Mouse (Mus musculus): Measurements from ENCODE around the gene 1700014D04Rik. TPM values are rescaled to one million over a fixed set of nuclear protein-coding genes. Genes with fewer than 3 reads are reported as not detected.
"Not testable (repeated sequence)": the region's sequence is repeated elsewhere in the genome, so short reads cannot be mapped to it uniquely, and the experiment has no call there.

Gene 1700014D04Rik
- polyA plus RNA-seq, 1 experiment from 2014 or later: not detected

- no peak overlapping the region for H3K9ac ChIP-seq (ENCODE audit: low read length)
- no peaks in the 10 kb centered on the region for H3K36me3 ChIP-seq (ENCODE audit: control insufficient read depth, insufficient read depth, low read length)
- DNase-seq (ENCODE audit: low spot score) (no peak), ATAC-seq (replicated peaks; ENCODE audit: low FRiP score, low TSS enrichment, low read depth) (no peak)
- no peaks in the 10 kb centered on the region for H3K27me3 ChIP-seq (replicated peaks; ENCODE audit: control insufficient read depth, insufficient read depth, low read length)
- no peak overlapping the region for H3K4me3 ChIP-seq (ENCODE audit: low read depth, low read length)
- H3K4me1 ChIP-seq (replicated peaks; ENCODE audit: control insufficient read depth, insufficient read depth, low read length): no peaks in the 10 kb centered on the region
- WGBS: 54% methylated on average over 12 of the region's 12 CpGs
- no peak overlapping the region for H3K27ac ChIP-seq (ENCODE audit: low read depth)
- no peaks in the 10 kb centered on the region for H3K9me3 ChIP-seq (ENCODE audit: control insufficient read depth, low read length)
- no peak overlapping the region for H3K4me2 ChIP-seq (ENCODE audit: low read length)
These were observed 42.0 kb downstream of the 1700014D04Rik start for GRCm38 (mm10) chr13:59704562-59704961.

DNA sequence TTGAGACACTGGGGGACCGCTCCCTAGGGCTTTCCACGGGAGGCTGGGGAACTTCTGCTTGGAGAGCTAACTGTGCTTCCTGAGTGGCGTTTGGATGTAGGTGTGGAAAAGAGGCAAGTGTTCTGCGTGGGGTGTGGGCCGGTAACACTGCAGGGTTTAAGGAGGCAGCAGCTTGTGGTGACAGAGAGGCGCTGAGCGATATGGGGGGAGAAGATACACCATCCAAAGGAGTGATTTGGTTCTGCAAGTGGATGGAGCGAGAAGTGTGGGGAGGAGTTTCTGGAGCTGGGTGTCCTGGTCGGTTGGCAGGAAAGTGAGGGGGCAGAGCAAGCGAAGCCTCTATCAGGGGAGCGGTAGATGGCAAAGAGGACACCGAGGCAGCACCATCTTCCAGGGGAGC is 43.0 kb downstream of the 1700014D04Rik start:
- DNase-seq (ENCODE audit: low spot score) (no peak), ATAC-seq (replicated peaks; ENCODE audit: low FRiP score, low TSS enrichment, low read depth) (no peak)
- Histone ChIP-seq H3K4me2 (ENCODE audit: low read length) (no peak overlapping the region), H3K36me3 (ENCODE audit: control insufficient read depth, insufficient read depth, low read length) (no peaks in the 10 kb centered on the region), H3K4me3 (ENCODE audit: low read depth, low read length) (no peak overlapping the region), H3K9ac (ENCODE audit: low read length) (no peak overlapping the region), H3K9me3 (ENCODE audit: control insufficient read depth, low read length) (no peaks in the 10 kb centered on the region), H3K27me3 (replicated peaks; ENCODE audit: control insufficient read depth, insufficient read depth, low read length) (no peaks in the 10 kb centered on the region), H3K4me1 (replicated peaks; ENCODE audit: control insufficient read depth, insufficient read depth, low read length) (no peaks in the 10 kb centered on the region), H3K27ac (ENCODE audit: low read depth) (no peak overlapping the region)
- WGBS: 79% methylated on average over 12 of the region's 12 CpGs

DNA sequence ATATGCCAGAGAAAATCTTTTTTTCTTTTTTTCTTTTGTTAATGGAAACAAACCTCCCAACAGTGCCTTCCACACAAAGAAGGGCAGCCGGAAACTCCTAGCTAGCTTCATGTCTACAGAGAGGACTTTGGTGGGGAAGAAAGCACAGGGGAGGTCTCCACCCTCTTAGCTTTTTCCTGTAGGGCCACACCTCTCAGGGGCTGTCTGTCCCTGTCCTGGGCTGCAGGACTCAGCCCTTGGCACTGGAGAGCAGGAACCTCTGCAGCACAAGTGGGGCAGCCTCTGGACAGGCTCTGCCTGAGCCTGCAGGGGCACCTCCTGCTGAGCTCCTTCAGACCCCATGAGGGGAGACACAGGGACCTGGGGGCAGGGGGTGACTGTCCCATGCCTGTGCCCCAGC is 46.4 kb downstream of the 1700014D04Rik start:
- ATAC-seq (replicated peaks; ENCODE audit: low FRiP score, low TSS enrichment, low read depth); H3K9me3 ChIP-seq (ENCODE audit: control insufficient read depth, low read length); H3K4me1 ChIP-seq (replicated peaks; ENCODE audit: control insufficient read depth, insufficient read depth, low read length); H3K27ac ChIP-seq (ENCODE audit: low read depth); H3K27me3 ChIP-seq (replicated peaks; ENCODE audit: control insufficient read depth, insufficient read depth, low read length); H3K36me3 ChIP-seq (ENCODE audit: control insufficient read depth, insufficient read depth, low read length); DNase-seq (ENCODE audit: low spot score); H3K4me3 ChIP-seq (ENCODE audit: low read depth, low read length); H3K4me2 ChIP-seq (ENCODE audit: low read length); H3K9ac ChIP-seq (ENCODE audit: low read length): not testable (repeated sequence)
- 67% methylated on average over 1 of the region's 1 CpGs for WGBS

DNA sequence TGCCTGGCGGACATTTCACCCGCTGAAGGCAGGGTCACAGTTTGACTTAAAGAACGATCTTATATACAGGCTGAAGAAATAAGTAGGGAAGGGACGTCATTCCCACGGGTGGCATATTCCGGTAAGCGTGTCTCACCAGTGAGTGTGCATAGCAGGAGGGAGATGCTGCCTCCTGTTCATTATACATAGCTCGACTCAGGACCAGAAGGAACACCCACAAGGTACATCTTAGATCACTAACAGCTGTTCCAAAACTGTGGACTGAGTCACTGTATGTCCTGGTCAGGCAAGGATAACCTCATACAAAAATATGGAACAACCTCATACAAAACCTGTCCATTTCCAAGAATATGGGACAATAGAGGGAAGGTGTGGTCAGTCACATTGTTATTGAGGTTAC is 47.4 kb downstream of the 1700014D04Rik start:
- no peak overlapping the region for H3K27ac ChIP-seq (ENCODE audit: low read depth)
- H3K4me2 ChIP-seq (ENCODE audit: low read length): no peak overlapping the region
- H3K4me3 ChIP-seq (ENCODE audit: low read depth, low read length): no peak overlapping the region
- H3K4me1 ChIP-seq (replicated peaks; ENCODE audit: control insufficient read depth, insufficient read depth, low read length): no peaks in the 10 kb centered on the region
- ATAC-seq (replicated peaks; ENCODE audit: low FRiP score, low TSS enrichment, low read depth) (no peak), DNase-seq (ENCODE audit: low spot score) (no peak)
- 90% methylated on average over 8 of the region's 8 CpGs for WGBS
- no peaks in the 10 kb centered on the region for H3K36me3 ChIP-seq (ENCODE audit: control insufficient read depth, insufficient read depth, low read length)
- H3K27me3 ChIP-seq (replicated peaks; ENCODE audit: control insufficient read depth, insufficient read depth, low read length): no peaks in the 10 kb centered on the region
- H3K9ac ChIP-seq (ENCODE audit: low read length): no peak overlapping the region
- H3K9me3 ChIP-seq (ENCODE audit: control insufficient read depth, low read length): no peaks in the 10 kb centered on the region

- no peak for ATAC-seq (replicated peaks; ENCODE audit: low FRiP score, low TSS enrichment, low read depth)
- Histone ChIP-seq H3K4me3 (ENCODE audit: low read depth, low read length) (no peak overlapping the region), H3K27me3 (replicated peaks; ENCODE audit: control insufficient read depth, insufficient read depth, low read length) (no peaks in the 10 kb centered on the region), H3K27ac (ENCODE audit: low read depth) (no peak overlapping the region), H3K9me3 (ENCODE audit: control insufficient read depth, low read length) (no peaks in the 10 kb centered on the region), H3K36me3 (ENCODE audit: control insufficient read depth, insufficient read depth, low read length) (no peaks in the 10 kb centered on the region), H3K9ac (ENCODE audit: low read length) (no peak overlapping the region), H3K4me1 (replicated peaks; ENCODE audit: control insufficient read depth, insufficient read depth, low read length) (no peaks in the 10 kb centered on the region), H3K4me2 (ENCODE audit: low read length) (no peak overlapping the region)
- DNase-seq (ENCODE audit: low spot score): no peak
- WGBS: 87% methylated on average over 7 of the region's 7 CpGs
These were observed 50.8 kb downstream of the 1700014D04Rik start for GRCm38 (mm10) chr13:59695781-59696180.

GRCm38 (mm10) chr13:59694008-59694407 is 52.5 kb downstream of the 1700014D04Rik start, which contains the start of gene 4921517D22Rik:
4921517D22Rik (minus strand) TSS chr13:59694108.
- no peak within 1 kb of the TSS for H3K27ac ChIP-seq (ENCODE audit: low read depth)
- ATAC-seq (replicated peaks; ENCODE audit: low FRiP score, low TSS enrichment, low read depth) (no peak), DNase-seq (ENCODE audit: low spot score) (no peak)
- no peak within 1 kb of the TSS for H3K4me2 ChIP-seq (ENCODE audit: low read length)
- no peaks in the 10 kb centered on the region for H3K27me3 ChIP-seq (replicated peaks; ENCODE audit: control insufficient read depth, insufficient read depth, low read length)
- no peak within 1 kb of the TSS for H3K4me3 ChIP-seq (ENCODE audit: low read depth, low read length)
- H3K9ac ChIP-seq (ENCODE audit: low read length): no peak within 1 kb of the TSS
- H3K36me3 ChIP-seq (ENCODE audit: control insufficient read depth, insufficient read depth, low read length): no peaks in the 10 kb centered on the region
- WGBS: 91% methylated on average over 3 of the region's 3 CpGs
- no peaks in the 10 kb centered on the region for H3K4me1 ChIP-seq (replicated peaks; ENCODE audit: control insufficient read depth, insufficient read depth, low read length)
- H3K9me3 ChIP-seq (ENCODE audit: control insufficient read depth, low read length): no peaks in the 10 kb centered on the region

GRCm38 (mm10) chr13:59691478-59691877 is 55.1 kb downstream of the 1700014D04Rik start:
- H3K4me1 ChIP-seq (replicated peaks; ENCODE audit: control insufficient read depth, insufficient read depth, low read length): no peaks in the 10 kb centered on the region
- H3K27ac ChIP-seq (ENCODE audit: low read depth): no peak overlapping the region
- H3K9me3 ChIP-seq (ENCODE audit: control insufficient read depth, low read length): no peaks in the 10 kb centered on the region
- no peak for ATAC-seq (replicated peaks; ENCODE audit: low FRiP score, low TSS enrichment, low read depth)
- DNase-seq (ENCODE audit: low spot score): no peak
- no peaks in the 10 kb centered on the region for H3K36me3 ChIP-seq (ENCODE audit: control insufficient read depth, insufficient read depth, low read length)
- no peaks in the 10 kb centered on the region for H3K27me3 ChIP-seq (replicated peaks; ENCODE audit: control insufficient read depth, insufficient read depth, low read length)
- no peak overlapping the region for H3K4me3 ChIP-seq (ENCODE audit: low read depth, low read length)
- H3K9ac ChIP-seq (ENCODE audit: low read length): no peak overlapping the region
- WGBS: 79% methylated on average over 10 of the region's 10 CpGs
- no peak overlapping the region for H3K4me2 ChIP-seq (ENCODE audit: low read length)

Other genes with a start within 250 kb of the 1700014D04Rik start
- 22.5 and 26.7 TPM in 2 replicates for gene Agtpbp1, start 161.5 kb downstream of the 1700014D04Rik start, polyA plus RNA-seq (2014; fragmentation: Nextera tagmentation; extraction: Ambion mirVana)
- gene Naa35, start 161.5 kb downstream of the 1700014D04Rik start, polyA plus RNA-seq (2014; fragmentation: Nextera tagmentation; extraction: Ambion mirVana): 79.6 and 83.3 TPM in 2 replicates
- gene Golm1, start 70.9 kb downstream of the 1700014D04Rik start, polyA plus RNA-seq (2014; fragmentation: Nextera tagmentation; extraction: Ambion mirVana): 86.5 and 88.7 TPM in 2 replicates
- gene 4921517D22Rik, start 52.6 kb downstream of the 1700014D04Rik start, polyA plus RNA-seq (2014; fragmentation: Nextera tagmentation; extraction: Ambion mirVana): not detected in 2 replicates
- gene Spata31d1a, start 36.4 kb downstream of the 1700014D04Rik start, polyA plus RNA-seq (2014; fragmentation: Nextera tagmentation; extraction: Ambion mirVana): 0.07 TPM in 1 of 2 replicates, not detected in the other
- gene Spata31d1b, start 34.5 kb downstream of the 1700014D04Rik start, polyA plus RNA-seq (2014; fragmentation: Nextera tagmentation; extraction: Ambion mirVana): not detected in 2 replicates
- gene Spata31d1d, start 15.0 kb downstream of the 1700014D04Rik start, polyA plus RNA-seq (2014; fragmentation: Nextera tagmentation; extraction: Ambion mirVana): not detected in 2 replicates
- 111 and 115 TPM in 2 replicates for gene Isca1, start 23.1 kb upstream of the 1700014D04Rik start, polyA plus RNA-seq (2014; fragmentation: Nextera tagmentation; extraction: Ambion mirVana)
- not detected in 2 replicates for gene Gm49354, start 35.5 kb upstream of the 1700014D04Rik start, polyA plus RNA-seq (2014; fragmentation: Nextera tagmentation; extraction: Ambion mirVana)
- 40.8 and 43.6 TPM in 2 replicates for gene Tut7, start 76.4 kb upstream of the 1700014D04Rik start, polyA plus RNA-seq (2014; fragmentation: Nextera tagmentation; extraction: Ambion mirVana)